Mouse (Mus musculus) kidney, embryonic 15.5 days (tissue): ENCODE results near the gene Elovl1. TPM values are rescaled to one million over a fixed set of nuclear protein-coding genes. Genes with fewer than 3 reads are reported as not detected.

ENCODE experiments used
- ATAC-seq: fragments of 200-750 bp; cut with Nextera tagmentation; replicated peaks from 2 replicates; pipeline ENCODE4 v1.8.0; 2017; ENCODE audit warnings: moderate TSS enrichment; ENCODE audit not compliant: low FRiP score
- H3K27ac ChIP-seq: fragments of 300-500 bp; sonication (generic); 2 replicates; pipeline ENCODE4 v1.5.1; 2015; ENCODE audit warnings: mild to moderate bottlenecking, inconsistent platforms
- H3K27me3 ChIP-seq: fragments of 300-500 bp; sonication (generic); 2 replicates; pipeline ENCODE4 v1.6.1; 2015; ENCODE audit warnings: inconsistent platforms
- H3K36me3 ChIP-seq: fragments of 300-500 bp; sonication (generic); 2 replicates; pipeline ENCODE4 v1.6.1; 2015; ENCODE audit warnings: inconsistent platforms
- H3K4me1 ChIP-seq: fragments of 300-500 bp; sonication (generic); 2 replicates; pipeline ENCODE4 v1.6.1; 2015; ENCODE audit warnings: inconsistent platforms
- H3K4me2 ChIP-seq: fragments of 300-500 bp; sonication (generic); 2 replicates; pipeline ENCODE4 v1.6.1; 2015; ENCODE audit warnings: moderate library complexity, mild to moderate bottlenecking, inconsistent platforms
- H3K4me3 ChIP-seq: fragments of 300-500 bp; sonication (generic); replicated peaks from 2 replicates; pipeline ENCODE4 v1.5.1; 2015; ENCODE audit warnings: mild to moderate bottlenecking, inconsistent platforms
- H3K9ac ChIP-seq: fragments of 300-500 bp; sonication (generic); 2 replicates; pipeline ENCODE4 v1.6.1; 2015; ENCODE audit warnings: mild to moderate bottlenecking, inconsistent platforms
- H3K9me3 ChIP-seq: fragments of 300-500 bp; sonication (generic); replicated peaks from 2 replicates; pipeline ENCODE4 v1.6.1; 2016; ENCODE audit warnings: inconsistent platforms
- WGBS: fragments of 180-500 bp; shearing (Covaris S2); methylation state at CpG from one replicate; pipeline ENCODE4 v1.1.7; 2015; ENCODE audit warnings: mixed read lengths; 5-methylcytosine and 5-hydroxymethylcytosine counted together
- polyA plus RNA-seq: library from polyadenylated mRNA; unstranded; fragments of >200 nt; fragmentation: Nextera tagmentation; extraction: Ambion mirVana; gene quantifications from 2 replicates; pipeline ENCODE4 v1.2.1, GENCODE M21; 2015

Elovl1 gene
- polyA plus RNA-seq = 93.5 and 104 TPM in 2 replicates

- no peaks in the 10 kb centered on the region for H3K27me3 ChIP-seq
- WGBS = 0% methylated on average over 31 of the region's 31 CpGs
- H3K4me2 ChIP-seq = peak within 1 kb of the TSS; percentile 89
- H3K4me1 ChIP-seq = peaks cover 31% of the 10 kb centered on the region
- H3K4me3 ChIP-seq = peak within 1 kb of the TSS; percentile 85
- H3K9me3 ChIP-seq = no peaks in the 10 kb centered on the region
- peak within 1 kb of the TSS; percentile 77 for H3K9ac ChIP-seq
- H3K36me3 ChIP-seq = peaks cover 32% of the 10 kb centered on the region
- H3K27ac ChIP-seq = peak within 1 kb of the TSS; percentile 91
- ATAC-seq = peak; percentile 98
Observed at GRCm38 (mm10) chr4:118427768-118428451, at the start of gene Elovl1. Elovl1 (plus strand) TSS chr4:118428093.

- no peaks in the 10 kb centered on the region for H3K27me3 ChIP-seq
- WGBS = 91% methylated on average over 7 of the region's 7 CpGs
- H3K4me3 ChIP-seq = no peak overlapping the region
- peaks cover 97% of the 10 kb centered on the region for H3K36me3 ChIP-seq
- no peaks in the 10 kb centered on the region for H3K9me3 ChIP-seq
- no peak overlapping the region for H3K27ac ChIP-seq
- no peak overlapping the region for H3K4me2 ChIP-seq
- no peak for ATAC-seq
- H3K4me1 ChIP-seq = no peaks in the 10 kb centered on the region
- no peak overlapping the region for H3K9ac ChIP-seq
Observed at GRCm38 (mm10) chr4:118383271-118383670, 44.6 kb upstream of the Elovl1 start.

GRCm38 (mm10) chr4:118387316-118387715 is 40.6 kb upstream of the Elovl1 start:
- Histone ChIP-seq H3K4me3 (no peak overlapping the region), H3K4me1 (no peaks in the 10 kb centered on the region), H3K4me2 (no peak overlapping the region), H3K27me3 (no peaks in the 10 kb centered on the region), H3K9me3 (no peaks in the 10 kb centered on the region), H3K9ac (no peak overlapping the region), H3K27ac (no peak overlapping the region), H3K36me3 (peaks cover 99% of the 10 kb centered on the region)
- 93% methylated on average over 8 of the region's 8 CpGs for WGBS
- ATAC-seq = no peak

- no peak overlapping the region for H3K4me3 ChIP-seq
- H3K36me3 ChIP-seq = peaks cover 100% of the 10 kb centered on the region
- WGBS = 88% methylated on average over 11 of the region's 11 CpGs
- H3K4me2 ChIP-seq = no peak overlapping the region
- no peaks in the 10 kb centered on the region for H3K4me1 ChIP-seq
- no peak for ATAC-seq
- H3K9me3 ChIP-seq = no peaks in the 10 kb centered on the region
- H3K9ac ChIP-seq = no peak overlapping the region
- H3K27me3 ChIP-seq = no peaks in the 10 kb centered on the region
- no peak overlapping the region for H3K27ac ChIP-seq
Observed at GRCm38 (mm10) chr4:118390146-118390545, 37.7 kb upstream of the Elovl1 start.

GRCm38 (mm10) chr4:118394505-118394904 is 33.4 kb upstream of the Elovl1 start:
- Histone ChIP-seq H3K4me1 (no peaks in the 10 kb centered on the region), H3K9me3 (no peaks in the 10 kb centered on the region), H3K4me2 (no peak overlapping the region), H3K9ac (no peak overlapping the region), H3K4me3 (no peak overlapping the region), H3K27me3 (no peaks in the 10 kb centered on the region), H3K27ac (no peak overlapping the region), H3K36me3 (peaks cover 97% of the 10 kb centered on the region)
- ATAC-seq = no peak
- WGBS = 90% methylated on average over 6 of the region's 6 CpGs

GRCm38 (mm10) chr4:118395289-118395688 is 32.6 kb upstream of the Elovl1 start:
- Histone ChIP-seq H3K9ac (no peak overlapping the region), H3K27ac (no peak overlapping the region), H3K4me2 (no peak overlapping the region), H3K27me3 (no peaks in the 10 kb centered on the region), H3K4me1 (no peaks in the 10 kb centered on the region), H3K4me3 (no peak overlapping the region), H3K9me3 (no peaks in the 10 kb centered on the region), H3K36me3 (peaks cover 97% of the 10 kb centered on the region)
- no peak for ATAC-seq
- WGBS = 74% methylated on average over 4 of the region's 4 CpGs

GRCm38 (mm10) chr4:118396433-118396832 is 31.5 kb upstream of the Elovl1 start:
- H3K36me3 ChIP-seq = peaks cover 97% of the 10 kb centered on the region

GRCm38 (mm10) chr4:118398400-118398799 is 29.5 kb upstream of the Elovl1 start:
- WGBS = 93% methylated on average over 6 of the region's 6 CpGs
- H3K4me2 ChIP-seq = no peak overlapping the region
- no peaks in the 10 kb centered on the region for H3K9me3 ChIP-seq
- H3K27ac ChIP-seq = no peak overlapping the region
- H3K4me1 ChIP-seq = no peaks in the 10 kb centered on the region
- H3K9ac ChIP-seq = no peak overlapping the region
- H3K27me3 ChIP-seq = no peaks in the 10 kb centered on the region
- ATAC-seq = no peak
- peaks cover 96% of the 10 kb centered on the region for H3K36me3 ChIP-seq
- no peak overlapping the region for H3K4me3 ChIP-seq

More at GRCm38 (mm10) chr4:118396433-118396832, 31.5 kb upstream of the Elovl1 start:
- Histone ChIP-seq H3K4me1 (no peaks in the 10 kb centered on the region), H3K9me3 (no peaks in the 10 kb centered on the region), H3K27me3 (no peaks in the 10 kb centered on the region), H3K4me3 (no peak overlapping the region), H3K27ac (no peak overlapping the region), H3K4me2 (no peak overlapping the region), H3K9ac (no peak overlapping the region)
- ATAC-seq = no peak
- WGBS = 64% methylated on average over 3 of the region's 3 CpGs

GRCm38 (mm10) chr4:118401421-118401820 is 26.5 kb upstream of the Elovl1 start:
- no peak for ATAC-seq
- peaks cover 81% of the 10 kb centered on the region for H3K36me3 ChIP-seq
- no peaks in the 10 kb centered on the region for H3K27me3 ChIP-seq
- H3K27ac ChIP-seq = no peak overlapping the region
- no peaks in the 10 kb centered on the region for H3K4me1 ChIP-seq
- no peaks in the 10 kb centered on the region for H3K9me3 ChIP-seq
- WGBS = 86% methylated on average over 3 of the region's 3 CpGs
- no peak overlapping the region for H3K9ac ChIP-seq
- H3K4me2 ChIP-seq = no peak overlapping the region
- H3K4me3 ChIP-seq = no peak overlapping the region

- H3K4me3 ChIP-seq = no peak overlapping the region
- no peak overlapping the region for H3K27ac ChIP-seq
- no peaks in the 10 kb centered on the region for H3K27me3 ChIP-seq
- WGBS = 81% methylated on average over 5 of the region's 5 CpGs
- H3K9ac ChIP-seq = no peak overlapping the region
- no peaks in the 10 kb centered on the region for H3K9me3 ChIP-seq
- H3K4me1 ChIP-seq = no peaks in the 10 kb centered on the region
- H3K36me3 ChIP-seq = peaks cover 76% of the 10 kb centered on the region
- no peak for ATAC-seq
- no peak overlapping the region for H3K4me2 ChIP-seq
Observed at GRCm38 (mm10) chr4:118401918-118402317, 26.0 kb upstream of the Elovl1 start.

GRCm38 (mm10) chr4:118402701-118403100 is 25.2 kb upstream of the Elovl1 start:
- Histone ChIP-seq H3K4me2 (no peak overlapping the region), H3K4me1 (no peaks in the 10 kb centered on the region; the same call in 1 of the 2 replicates), H3K9me3 (no peaks in the 10 kb centered on the region), H3K4me3 (no peak overlapping the region), H3K36me3 (peaks cover 68% of the 10 kb centered on the region), H3K27ac (no peak overlapping the region), H3K27me3 (no peaks in the 10 kb centered on the region), H3K9ac (no peak overlapping the region)
- no peak for ATAC-seq
- WGBS = 94% methylated on average over 12 of the region's 12 CpGs

GRCm38 (mm10) chr4:118409142-118409900 is 18.6 kb upstream of the Elovl1 start, which contains the start of the genes Szt2 and Med8:
Szt2 (minus strand) TSS chr4:118409273.
Med8 (plus strand) TSS chr4:118409337.
- Histone ChIP-seq H3K27ac (peak within 1 kb of the TSS; percentile 57), H3K4me2 (peak within 1 kb of the TSS; percentile 72), H3K9me3 (no peaks in the 10 kb centered on the region), H3K36me3 (peaks cover 49% of the 10 kb centered on the region), H3K4me1 (peaks cover 20% of the 10 kb centered on the region), H3K27me3 (no peaks in the 10 kb centered on the region), H3K4me3 (peak within 1 kb of the TSS; percentile 80), H3K9ac (peak within 1 kb of the TSS; percentile 85)
- peak; percentile 96 for ATAC-seq
- WGBS = under 1% methylated on average over 53 of the region's 53 CpGs
